Mouse (Mus musculus): ENCODE measurements around the gene Cpne5.

Cpne5 gene

GRCm38 (mm10) chr17:29202604-29203003, 35.4 kb downstream of the Cpne5 start:
- DNase-seq: no peak

GRCm38 (mm10) chr17:29199821-29200220, 38.1 kb downstream of the Cpne5 start:
- DNase-seq: no peak

GRCm38 (mm10) chr17:29199151-29199800, 38.7 kb downstream of the Cpne5 start:
- DNase-seq: no peak

- DNase-seq: no peak
Observed at GRCm38 (mm10) chr17:29195579-29195978, 42.4 kb downstream of the Cpne5 start.

GRCm38 (mm10) chr17:29188989-29189388, 49.0 kb downstream of the Cpne5 start:
- no peak for DNase-seq

- no peak for DNase-seq
Observed at GRCm38 (mm10) chr17:29186989-29187859, 50.7 kb downstream of the Cpne5 start.

- DNase-seq: no peak
Observed at GRCm38 (mm10) chr17:29185376-29186046, 52.5 kb downstream of the Cpne5 start.

GRCm38 (mm10) chr17:29183162-29183561, 54.8 kb downstream of the Cpne5 start:
- no peak for DNase-seq

GRCm38 (mm10) chr17:29181751-29182150, 56.2 kb downstream of the Cpne5 start:
- no peak for DNase-seq

GRCm38 (mm10) chr17:29180406-29181127, 57.4 kb downstream of the Cpne5 start:
- DNase-seq: no peak

GRCm38 (mm10) chr17:29179917-29180316, 58.0 kb downstream of the Cpne5 start:
- DNase-seq: no peak

- no peak for DNase-seq
Observed at GRCm38 (mm10) chr17:29178503-29179059, 59.4 kb downstream of the Cpne5 start.

GRCm38 (mm10) chr17:29176391-29177267, 61.3 kb downstream of the Cpne5 start:
- DNase-seq: peak; percentile 66

- no peak for DNase-seq
Observed at GRCm38 (mm10) chr17:29175693-29176092, 62.3 kb downstream of the Cpne5 start.

GRCm38 (mm10) chr17:29173165-29173564, 64.8 kb downstream of the Cpne5 start:
- no peak for DNase-seq

GRCm38 (mm10) chr17:29172062-29172461, 65.9 kb downstream of the Cpne5 start:
- DNase-seq: no peak

- DNase-seq: peak; percentile 89
Observed at GRCm38 (mm10) chr17:29171001-29171772, 66.8 kb downstream of the Cpne5 start.

GRCm38 (mm10) chr17:29170431-29171000, 67.5 kb downstream of the Cpne5 start:
- peak; percentile 41 for DNase-seq

- DNase-seq: no peak
Observed at GRCm38 (mm10) chr17:29168996-29169601, 68.9 kb downstream of the Cpne5 start.

- no peak for DNase-seq
Observed at GRCm38 (mm10) chr17:29168438-29168837, 69.5 kb downstream of the Cpne5 start.

All from kidney, adult 18-20 months (tissue).